Mouse (Mus musculus) CD4-positive, CD25-positive, alpha-beta regulatory T cell, adult 2 months (primary cell): ENCODE results near the gene Atp2b4.

Source experiments
- DNase-seq: peaks from one replicate; pipeline ENCODE4 v3.0.0-alpha.2; 2012; ENCODE audit warnings: low read depth, low spot score

The Atp2b4 gene

GRCm38 (mm10) chr1:133797979-133798820, 2.6 kb downstream of the Atp2b4 start:
- DNase-seq = peak; percentile 32

- DNase-seq = no peak
Measured at GRCm38 (mm10) chr1:133797327-133797978, 3.4 kb downstream of the Atp2b4 start.

GRCm38 (mm10) chr1:133793646-133794045, 7.2 kb downstream of the Atp2b4 start:
- DNase-seq = no peak

- DNase-seq = no peak
Measured at GRCm38 (mm10) chr1:133790011-133790410, 10.8 kb downstream of the Atp2b4 start.

GRCm38 (mm10) chr1:133788864-133789263, 12.0 kb downstream of the Atp2b4 start:
- no peak for DNase-seq

GRCm38 (mm10) chr1:133787500-133788210, 13.2 kb downstream of the Atp2b4 start:
- DNase-seq = peak; percentile 31

- DNase-seq = no peak
Measured at GRCm38 (mm10) chr1:133784621-133785020, 16.2 kb downstream of the Atp2b4 start.

GRCm38 (mm10) chr1:133781531-133781930, 19.3 kb downstream of the Atp2b4 start:
- no peak for DNase-seq

- DNase-seq = no peak
Measured at GRCm38 (mm10) chr1:133779043-133779442, 21.8 kb downstream of the Atp2b4 start.

- DNase-seq = no peak
Measured at GRCm38 (mm10) chr1:133777651-133778231, 23.1 kb downstream of the Atp2b4 start.

- no peak for DNase-seq
Measured at GRCm38 (mm10) chr1:133772553-133772952, 28.3 kb downstream of the Atp2b4 start.

GRCm38 (mm10) chr1:133771831-133772399, 28.9 kb downstream of the Atp2b4 start:
- peak; percentile 78 for DNase-seq

- DNase-seq = no peak
Measured at GRCm38 (mm10) chr1:133767994-133768393, 32.8 kb downstream of the Atp2b4 start.

GRCm38 (mm10) chr1:133766901-133767529, 33.8 kb downstream of the Atp2b4 start:
- no peak for DNase-seq

GRCm38 (mm10) chr1:133765376-133765775, 35.5 kb downstream of the Atp2b4 start:
- DNase-seq = no peak

GRCm38 (mm10) chr1:133762946-133763422, 37.9 kb downstream of the Atp2b4 start:
- DNase-seq = peak; percentile 27

- no peak for DNase-seq
Measured at GRCm38 (mm10) chr1:133761278-133761677, 39.6 kb downstream of the Atp2b4 start.

- no peak for DNase-seq
Measured at GRCm38 (mm10) chr1:133754317-133754868, 46.4 kb downstream of the Atp2b4 start.

GRCm38 (mm10) chr1:133753325-133753724, 47.5 kb downstream of the Atp2b4 start:
- no peak for DNase-seq

GRCm38 (mm10) chr1:133751621-133752020, 49.2 kb downstream of the Atp2b4 start:
- no peak for DNase-seq

- DNase-seq = no peak
Measured at GRCm38 (mm10) chr1:133749954-133750353, 50.9 kb downstream of the Atp2b4 start.
